Mouse (Mus musculus): Measurements from ENCODE around the gene Nfkbib. TPM values are rescaled to one million over a fixed set of nuclear protein-coding genes. Genes with fewer than 3 reads are reported as not detected.

Nfkbib gene
- 40.2 and 43.7 TPM in 2 replicates for polyA plus RNA-seq (2015; fragmentation: Nextera tagmentation; extraction: Ambion mirVana)

GRCm38 (mm10) chr7:28767462-28767965, at the start of gene Nfkbib:
TSS of gene Nfkbib (minus strand) at chr7:28767512.
- Histone ChIP-seq H3K4me2 (replicated peaks) (peak within 1 kb of the TSS; percentile 75), H3K4me3 (replicated peaks) (peak within 1 kb of the TSS; percentile 78), H3K36me3 (no peaks in the 10 kb centered on the region), H3K27ac (no peak within 1 kb of the TSS), H3K4me1 (replicated peaks) (peaks cover 17% of the 10 kb centered on the region), H3K27me3 (replicated peaks) (no peaks in the 10 kb centered on the region), H3K9me3 (no peaks in the 10 kb centered on the region), H3K9ac (peak within 1 kb of the TSS; percentile 73)
- WGBS: 60% methylated on average over 7 of the region's 7 CpGs
- no peak for ATAC-seq

DNA sequence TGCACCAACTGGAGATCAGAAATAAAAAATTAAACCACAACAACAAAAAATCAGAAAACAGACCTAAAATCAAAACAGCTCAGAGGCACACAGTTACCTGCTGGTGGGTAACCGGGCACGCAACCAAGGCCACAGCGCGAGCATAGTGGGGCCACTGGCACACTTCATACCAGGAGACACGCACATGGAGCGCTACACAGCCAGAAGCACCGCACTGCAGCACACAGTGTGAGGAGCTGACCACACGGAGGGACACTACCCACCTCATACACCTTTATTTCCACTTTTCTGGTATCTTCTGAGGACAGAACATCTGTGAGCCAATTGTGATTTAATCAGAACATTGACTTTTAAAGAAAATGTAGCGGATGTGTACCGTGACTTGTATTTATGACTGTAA, 49.6 kb upstream of the Nfkbib start:
- 92% methylated on average over 10 of the region's 10 CpGs for WGBS
- Histone ChIP-seq H3K36me3 (peaks cover 72% of the 10 kb centered on the region), H3K27me3 (replicated peaks) (no peaks in the 10 kb centered on the region), H3K4me1 (replicated peaks) (peaks cover 75% of the 10 kb centered on the region), H3K4me2 (replicated peaks) (peak overlapping the region; percentile 17; the same call in 1 of the 2 replicates), H3K27ac (no peak overlapping the region), H3K4me3 (replicated peaks) (no peak overlapping the region), H3K9ac (no peak overlapping the region), H3K9me3 (no peaks in the 10 kb centered on the region)
- ATAC-seq: no peak

- H3K27me3 ChIP-seq (replicated peaks): no peaks in the 10 kb centered on the region
- ATAC-seq: no peak
- H3K4me1 ChIP-seq (replicated peaks): peaks cover 73% of the 10 kb centered on the region
- no peak overlapping the region for H3K4me3 ChIP-seq (replicated peaks)
- H3K9ac ChIP-seq: no peak overlapping the region
- H3K4me2 ChIP-seq (replicated peaks): peak overlapping the region; percentile 21; the same call in 1 of the 2 replicates
- no peak overlapping the region for H3K27ac ChIP-seq
- peaks cover 66% of the 10 kb centered on the region for H3K36me3 ChIP-seq
- no peaks in the 10 kb centered on the region for H3K9me3 ChIP-seq
- WGBS: 76% methylated on average over 9 of the region's 9 CpGs
These were observed 48.9 kb upstream of the Nfkbib start for GRCm38 (mm10) chr7:28816201-28816600.

DNA sequence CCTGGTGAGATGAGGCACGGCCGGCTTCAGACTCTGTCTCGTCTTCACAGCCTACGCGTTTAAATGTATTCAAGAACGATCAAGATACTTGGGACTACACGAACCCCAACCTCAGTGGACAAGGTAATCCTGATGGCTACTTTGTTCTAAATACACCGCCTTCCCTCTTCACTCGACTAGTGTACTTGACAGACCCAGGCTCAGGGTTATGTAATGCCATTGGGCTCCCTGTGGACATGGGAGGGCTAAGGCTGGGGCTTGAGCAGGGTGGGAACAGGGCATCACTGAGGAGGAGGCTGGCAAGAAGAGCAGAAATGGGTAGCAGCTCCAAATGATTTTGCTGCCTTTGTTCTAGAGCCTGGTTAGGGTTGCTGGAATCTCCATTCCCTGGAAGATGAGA, 47.9 kb upstream of the Nfkbib start:
- Histone ChIP-seq H3K9ac (no peak overlapping the region), H3K9me3 (no peaks in the 10 kb centered on the region), H3K27ac (no peak overlapping the region), H3K4me3 (replicated peaks) (no peak overlapping the region), H3K4me2 (replicated peaks) (0 out of 2 replicates have a peak overlapping the region, but pooled peaks have one; percentile 7), H3K27me3 (replicated peaks) (no peaks in the 10 kb centered on the region), H3K36me3 (peaks cover 56% of the 10 kb centered on the region), H3K4me1 (replicated peaks) (peaks cover 65% of the 10 kb centered on the region)
- WGBS: 92% methylated on average over 9 of the region's 9 CpGs
- ATAC-seq: no peak

- H3K4me2 ChIP-seq (replicated peaks): peak overlapping the region; percentile 7; the same call in 1 of the 2 replicates
- no peaks in the 10 kb centered on the region for H3K9me3 ChIP-seq
- ATAC-seq: no peak
- 77% methylated on average over 5 of the region's 5 CpGs for WGBS
- no peak overlapping the region for H3K9ac ChIP-seq
- H3K36me3 ChIP-seq: peaks cover 49% of the 10 kb centered on the region
- H3K4me3 ChIP-seq (replicated peaks): no peak overlapping the region
- H3K27ac ChIP-seq: no peak overlapping the region
- H3K4me1 ChIP-seq (replicated peaks): peaks cover 58% of the 10 kb centered on the region
- no peaks in the 10 kb centered on the region for H3K27me3 ChIP-seq (replicated peaks)
These were observed 47.2 kb upstream of the Nfkbib start for GRCm38 (mm10) chr7:28814306-28815034.

- H3K27me3 ChIP-seq (replicated peaks): no peaks in the 10 kb centered on the region
- H3K9ac ChIP-seq: peak overlapping the region; percentile 92; the same call in 1 of the 2 replicates
- WGBS: 62% methylated on average over 5 of the region's 5 CpGs
- no peaks in the 10 kb centered on the region for H3K9me3 ChIP-seq
- peaks cover 37% of the 10 kb centered on the region for H3K36me3 ChIP-seq
- peak overlapping the region; percentile 13; the same call in 1 of the 2 replicates for H3K27ac ChIP-seq
- ATAC-seq: no peak
- peak overlapping the region; percentile 68 for H3K4me3 ChIP-seq (replicated peaks)
- peak overlapping the region; percentile 77 for H3K4me2 ChIP-seq (replicated peaks)
- H3K4me1 ChIP-seq (replicated peaks): peaks cover 53% of the 10 kb centered on the region
These were observed 45.6 kb upstream of the Nfkbib start for GRCm38 (mm10) chr7:28812949-28813348.

DNA sequence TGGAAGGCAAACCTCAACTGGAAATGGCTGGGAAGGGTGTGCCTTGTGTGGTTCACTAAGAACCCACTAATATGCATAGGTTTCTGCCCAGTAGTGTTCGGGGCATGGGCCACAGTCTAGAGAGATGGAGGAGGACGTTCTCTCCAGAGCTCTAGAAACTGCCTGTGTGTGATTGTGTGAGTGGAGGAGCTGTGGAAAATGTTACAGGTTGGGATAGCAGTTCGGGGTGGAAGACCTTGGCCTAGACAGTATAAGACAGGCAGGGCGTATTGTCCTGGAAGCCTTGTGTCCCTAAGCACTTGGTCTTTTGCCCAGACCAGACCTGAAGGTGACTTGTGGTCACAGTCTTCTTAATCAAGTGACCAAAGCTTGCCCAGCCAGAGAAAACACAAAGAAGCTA, 45.1 kb upstream of the Nfkbib start:
- WGBS: 49% methylated on average over 4 of the region's 4 CpGs
- no peaks in the 10 kb centered on the region for H3K27me3 ChIP-seq (replicated peaks)
- H3K4me1 ChIP-seq (replicated peaks): peaks cover 57% of the 10 kb centered on the region
- no peak for ATAC-seq
- H3K4me3 ChIP-seq (replicated peaks): peak overlapping the region; percentile 68
- no peaks in the 10 kb centered on the region for H3K9me3 ChIP-seq
- H3K36me3 ChIP-seq: peaks cover 34% of the 10 kb centered on the region
- peak overlapping the region; percentile 92 for H3K9ac ChIP-seq
- peak overlapping the region; percentile 77 for H3K4me2 ChIP-seq (replicated peaks)
- peak overlapping the region; percentile 13; the same call in 1 of the 2 replicates for H3K27ac ChIP-seq

- H3K4me1 ChIP-seq (replicated peaks): peaks cover 50% of the 10 kb centered on the region
- H3K9me3 ChIP-seq: no peaks in the 10 kb centered on the region
- no peak for ATAC-seq
- H3K27me3 ChIP-seq (replicated peaks): no peaks in the 10 kb centered on the region
- H3K36me3 ChIP-seq: peaks cover 30% of the 10 kb centered on the region
- H3K4me2 ChIP-seq (replicated peaks): peak overlapping the region; percentile 77
- H3K9ac ChIP-seq: peak overlapping the region; percentile 92
- H3K27ac ChIP-seq: peak overlapping the region; percentile 98
- H3K4me3 ChIP-seq (replicated peaks): peak overlapping the region; percentile 68
- 3% methylated on average over 7 of the region's 7 CpGs for WGBS
These were observed 44.4 kb upstream of the Nfkbib start for GRCm38 (mm10) chr7:28811640-28812275.

DNA sequence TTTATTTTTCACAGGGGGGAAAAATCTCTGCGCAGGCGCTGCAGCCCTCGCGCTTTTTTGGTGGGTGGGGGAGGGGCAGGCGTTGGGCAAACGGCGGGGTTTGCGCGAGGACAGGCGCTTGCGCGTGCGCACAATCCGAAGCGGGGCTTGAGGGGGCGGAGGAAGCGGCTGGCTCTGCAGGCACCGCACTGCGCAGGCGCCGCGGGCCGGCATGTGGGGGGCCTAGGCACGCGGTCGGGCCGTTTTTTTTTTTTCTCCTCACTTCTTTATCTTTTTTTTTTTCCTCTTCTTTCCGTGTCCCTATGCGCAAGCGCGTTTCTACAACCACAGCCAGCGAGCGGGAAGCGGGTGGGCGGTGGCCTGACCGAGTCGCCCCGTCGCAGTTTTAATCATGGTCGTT, 43.9 kb upstream of the Nfkbib start:
- H3K9me3 ChIP-seq: no peaks in the 10 kb centered on the region
- peak; percentile 54 for ATAC-seq
- H3K4me1 ChIP-seq (replicated peaks): peaks cover 45% of the 10 kb centered on the region
- H3K27ac ChIP-seq: peak overlapping the region; percentile 98
- peaks cover 26% of the 10 kb centered on the region for H3K36me3 ChIP-seq
- peak overlapping the region; percentile 92 for H3K9ac ChIP-seq
- peak overlapping the region; percentile 68 for H3K4me3 ChIP-seq (replicated peaks)
- peak overlapping the region; percentile 77 for H3K4me2 ChIP-seq (replicated peaks)
- 1% methylated on average over 40 of the region's 40 CpGs for WGBS
- H3K27me3 ChIP-seq (replicated peaks): no peaks in the 10 kb centered on the region

- no peaks in the 10 kb centered on the region for H3K27me3 ChIP-seq (replicated peaks)
- peak overlapping the region; percentile 100 for H3K27ac ChIP-seq
- peak; percentile 90 for ATAC-seq
- peak overlapping the region; percentile 72 for H3K4me3 ChIP-seq (replicated peaks)
- peaks cover 37% of the 10 kb centered on the region for H3K4me1 ChIP-seq (replicated peaks)
- H3K36me3 ChIP-seq: peaks cover 17% of the 10 kb centered on the region
- no peaks in the 10 kb centered on the region for H3K9me3 ChIP-seq
- under 1% methylated on average over 68 of the region's 70 CpGs for WGBS
- peak overlapping the region; percentile 93 for H3K4me2 ChIP-seq (replicated peaks)
- peak overlapping the region; percentile 92 for H3K9ac ChIP-seq
These were observed 43.1 kb upstream of the Nfkbib start for GRCm38 (mm10) chr7:28810107-28811066.

GRCm38 (mm10) chr7:28809401-28810089, 42.2 kb upstream of the Nfkbib start:
- ATAC-seq: peak; percentile 35
- WGBS: under 1% methylated on average over 35 of the region's 35 CpGs

More at GRCm38 (mm10) chr7:28809401-28810089, 42.2 kb upstream of the Nfkbib start:
- Histone ChIP-seq H3K4me2 (replicated peaks) (peak overlapping the region; percentile 93), H3K36me3 (peaks cover 11% of the 10 kb centered on the region), H3K9ac (peak overlapping the region; percentile 90), H3K9me3 (no peaks in the 10 kb centered on the region), H3K27ac (peak overlapping the region; percentile 100), H3K4me1 (replicated peaks) (peaks cover 31% of the 10 kb centered on the region), H3K27me3 (replicated peaks) (no peaks in the 10 kb centered on the region), H3K4me3 (replicated peaks) (peak overlapping the region; percentile 72)

Data from intestine, embryonic 15.5 days (tissue).